Mouse (Mus musculus): ENCODE data around the gene Tacc2. TPM values are rescaled to one million over a fixed set of nuclear protein-coding genes. Genes with fewer than 3 reads are reported as not detected.

Tacc2 gene
- polyA plus RNA-seq, 1 experiment, result 28.9 TPM

DNA sequence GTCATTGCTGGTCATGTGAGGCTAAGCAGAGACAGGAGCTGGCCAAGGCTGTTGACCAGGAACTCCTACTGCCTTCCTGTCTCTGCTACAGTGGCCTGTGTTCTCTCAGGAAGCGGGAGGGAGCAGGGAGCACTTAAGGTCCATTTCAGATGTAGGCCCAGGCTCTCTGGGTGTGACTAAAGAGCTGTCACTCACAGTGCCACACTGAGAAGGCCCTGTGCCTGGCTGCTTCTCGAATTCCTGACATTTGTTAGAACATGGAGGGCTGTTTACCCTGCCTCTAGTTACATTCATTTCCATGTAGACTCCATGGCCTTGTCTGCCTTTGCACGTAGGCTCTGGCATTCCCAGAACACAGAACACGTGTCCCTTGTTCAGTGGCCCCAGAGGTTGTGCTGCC, 93.1 kb downstream of the Tacc2 start:
- WGBS, result 77% methylated on average over 4 of the region's 4 CpGs
- DNase-seq (ENCODE audit: low read depth, low spot score), result no peak

DNA sequence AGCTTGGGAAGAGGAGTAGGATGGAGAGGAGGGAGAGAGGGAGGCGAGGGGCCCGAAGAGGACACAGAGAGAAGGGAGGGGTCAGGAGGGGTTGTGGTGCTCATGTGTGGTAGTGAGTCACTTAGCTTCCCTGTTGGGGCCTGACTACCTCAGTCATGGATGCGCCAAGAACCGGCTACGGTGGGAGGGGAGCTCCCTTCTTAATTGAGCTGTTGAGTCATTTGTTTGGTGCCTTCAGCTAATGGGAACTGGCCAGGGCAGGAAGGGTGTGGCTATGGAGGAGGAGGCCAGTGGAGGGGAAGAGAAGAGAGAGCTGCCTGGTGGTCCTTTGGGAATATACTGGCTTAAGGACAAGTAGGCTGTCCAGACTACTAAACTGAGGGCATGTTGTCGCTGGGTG, 94.1 kb downstream of the Tacc2 start:
- WGBS, result 56% methylated on average over 6 of the region's 6 CpGs
- no peak for DNase-seq (ENCODE audit: low read depth, low spot score)

DNA sequence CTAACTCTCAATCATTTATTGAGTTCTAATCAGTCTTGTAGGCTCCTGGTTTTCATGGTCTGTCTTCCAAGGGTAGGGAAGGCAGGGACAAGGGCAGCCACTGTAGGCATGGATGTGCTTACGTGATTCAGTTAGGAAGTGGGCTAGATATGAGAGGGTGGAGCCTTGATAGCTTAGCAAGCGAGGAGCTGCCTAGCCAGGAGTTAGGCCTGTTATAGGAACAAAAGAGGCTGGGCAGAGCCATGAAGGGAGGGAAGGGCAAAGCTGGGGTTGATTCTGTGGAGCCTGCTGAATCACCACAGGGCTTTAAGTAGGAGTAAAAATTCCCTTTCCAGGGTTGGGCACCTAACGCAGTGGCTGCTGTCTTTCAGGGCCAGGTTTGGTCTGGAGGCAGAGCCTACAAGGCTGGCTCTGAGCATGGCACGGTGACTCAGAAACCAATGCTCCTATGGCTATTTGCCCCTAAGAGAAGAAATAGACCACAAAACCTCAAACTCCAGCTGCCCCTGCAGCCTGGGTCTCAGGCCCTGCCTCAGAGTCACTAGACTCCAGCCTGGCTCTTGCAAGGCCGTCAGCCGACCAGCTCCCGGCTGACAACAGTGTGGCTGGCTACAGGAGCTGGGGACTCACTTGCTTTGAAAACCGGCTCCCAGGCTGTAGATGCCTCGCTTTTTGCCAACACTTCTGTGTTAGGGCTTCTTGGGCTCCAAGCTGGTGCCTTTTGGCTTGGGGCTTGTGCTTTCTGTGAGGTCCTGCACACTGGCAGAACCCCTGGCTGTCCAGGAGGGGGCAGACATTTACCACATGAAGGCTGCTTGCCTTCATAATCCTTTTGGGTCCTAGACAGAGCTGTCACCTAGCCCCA, 96.2 kb downstream of the Tacc2 start:
- DNase-seq (ENCODE audit: low read depth, low spot score), result no peak

DNA sequence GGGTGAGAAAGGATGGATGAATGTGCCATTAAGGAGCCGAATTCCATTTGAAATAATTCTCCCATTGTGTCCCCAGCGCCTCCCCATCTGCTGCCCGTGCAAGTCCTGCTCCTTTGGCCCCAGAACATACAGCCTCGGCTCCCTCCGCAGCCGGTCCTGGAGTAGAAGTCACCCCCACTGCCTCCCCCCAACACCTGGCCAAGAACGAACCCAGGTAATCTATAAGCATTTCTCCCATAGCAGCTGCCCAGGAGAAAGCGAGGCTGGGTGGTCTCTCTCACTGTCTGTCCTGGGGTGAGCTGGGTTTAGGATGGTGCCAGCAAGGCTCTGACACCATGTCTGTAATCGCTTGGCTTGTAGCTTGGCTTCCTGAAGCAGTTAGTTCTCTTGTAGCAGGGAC, 97.3 kb downstream of the Tacc2 start:
- 86% methylated on average over 9 of the region's 9 CpGs for WGBS
- no peak for DNase-seq (ENCODE audit: low read depth, low spot score)

More for the DNA sequence above, 96.2 kb downstream of the Tacc2 start:
- WGBS, result 67% methylated on average over 9 of the region's 9 CpGs

- 69% methylated on average over 11 of the region's 11 CpGs for WGBS
- DNase-seq (ENCODE audit: low read depth, low spot score), result no peak
Measured at GRCm38 (mm10) chr7:130676885-130677540, 99.8 kb downstream of the Tacc2 start.

GRCm38 (mm10) chr7:130677541-130678274, 100.5 kb downstream of the Tacc2 start:
- WGBS, result 79% methylated on average over 12 of the region's 12 CpGs
- DNase-seq (ENCODE audit: low read depth, low spot score), result no peak

GRCm38 (mm10) chr7:130678414-130678813, 101.2 kb downstream of the Tacc2 start:
- DNase-seq (ENCODE audit: low read depth, low spot score), result no peak
- WGBS, result 76% methylated on average over 6 of the region's 6 CpGs

DNA sequence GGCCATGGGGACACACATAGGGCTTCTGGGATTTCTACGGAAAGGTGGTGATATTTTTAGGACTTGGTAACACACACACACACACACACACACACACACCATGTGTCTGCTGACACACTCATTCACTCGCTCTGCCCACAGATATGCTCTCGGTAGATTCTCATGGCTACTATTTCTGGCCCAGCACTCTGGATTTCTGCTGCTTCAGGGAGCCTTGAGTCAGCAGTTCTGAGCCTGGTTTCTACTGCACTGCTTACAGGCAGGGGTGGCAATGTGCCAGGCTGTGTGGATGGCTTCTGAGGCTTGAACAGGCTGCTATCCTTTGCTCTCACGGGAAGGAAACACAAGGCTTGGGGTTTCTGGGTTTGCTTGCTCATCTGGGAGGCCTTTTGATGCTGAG, 104.6 kb downstream of the Tacc2 start:
- DNase-seq (ENCODE audit: low read depth, low spot score), result no peak
- WGBS, result 61% methylated on average over 4 of the region's 4 CpGs

- 81% methylated on average over 4 of the region's 4 CpGs for WGBS
- no peak for DNase-seq (ENCODE audit: low read depth, low spot score)
Measured at GRCm38 (mm10) chr7:130688601-130689000, 111.4 kb downstream of the Tacc2 start.

GRCm38 (mm10) chr7:130690869-130691268, 113.6 kb downstream of the Tacc2 start:
- 49% methylated on average over 6 of the region's 6 CpGs for WGBS
- DNase-seq (ENCODE audit: low read depth, low spot score), result no peak

DNA sequence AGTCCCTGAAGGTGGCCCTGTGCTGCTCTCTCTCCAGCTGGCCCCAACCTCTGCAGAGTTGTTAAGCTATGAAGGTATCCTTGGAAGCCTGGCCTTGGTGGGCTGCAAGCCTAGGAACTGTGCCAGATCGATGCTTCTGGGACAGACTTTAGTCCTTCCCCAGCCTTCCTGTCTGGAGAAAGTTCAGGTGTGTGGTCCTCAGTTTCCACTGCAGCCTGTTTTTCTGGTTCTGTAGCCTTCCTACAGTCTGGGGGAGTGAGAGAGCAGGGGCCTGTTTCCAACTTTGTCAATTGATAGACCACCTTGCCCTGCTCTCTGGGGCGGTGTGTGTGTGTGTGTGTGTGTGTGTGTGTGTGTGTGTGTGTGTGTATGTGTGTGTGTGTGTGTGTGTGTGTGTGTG, 114.7 kb downstream of the Tacc2 start:
- 41% methylated on average over 2 of the region's 2 CpGs for WGBS
- no peak for DNase-seq (ENCODE audit: low read depth, low spot score)

DNA sequence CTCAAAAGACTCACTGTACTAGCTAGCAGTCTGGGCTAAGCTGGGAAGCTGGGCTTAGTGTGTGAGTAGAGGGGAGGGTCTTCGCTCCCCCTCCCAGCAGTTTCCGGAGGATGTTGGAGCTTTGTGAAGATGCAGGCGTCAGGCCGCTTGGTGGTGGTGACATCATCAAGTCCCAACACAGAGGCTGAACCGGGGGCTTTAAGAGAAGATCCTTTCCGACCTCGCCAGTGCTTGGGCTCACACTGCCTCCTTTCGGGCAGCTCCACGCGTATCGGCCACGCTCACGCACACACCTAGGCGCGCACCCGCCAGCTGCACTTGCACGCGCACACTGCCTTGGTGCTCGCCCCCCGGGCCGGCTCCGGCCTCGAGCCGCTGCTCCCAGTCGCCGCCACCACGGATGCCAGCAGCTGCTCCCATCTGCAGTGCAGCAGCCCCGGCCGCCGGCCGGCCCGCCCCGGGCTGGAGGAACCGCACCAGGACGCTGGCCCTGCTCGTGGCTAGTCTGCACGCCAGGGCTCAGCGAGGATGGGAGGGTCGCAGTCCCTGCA, 115.2 kb downstream of the Tacc2 start:
- 55% methylated on average over 39 of the region's 39 CpGs for WGBS
- no peak for DNase-seq (ENCODE audit: low read depth, low spot score)

DNA sequence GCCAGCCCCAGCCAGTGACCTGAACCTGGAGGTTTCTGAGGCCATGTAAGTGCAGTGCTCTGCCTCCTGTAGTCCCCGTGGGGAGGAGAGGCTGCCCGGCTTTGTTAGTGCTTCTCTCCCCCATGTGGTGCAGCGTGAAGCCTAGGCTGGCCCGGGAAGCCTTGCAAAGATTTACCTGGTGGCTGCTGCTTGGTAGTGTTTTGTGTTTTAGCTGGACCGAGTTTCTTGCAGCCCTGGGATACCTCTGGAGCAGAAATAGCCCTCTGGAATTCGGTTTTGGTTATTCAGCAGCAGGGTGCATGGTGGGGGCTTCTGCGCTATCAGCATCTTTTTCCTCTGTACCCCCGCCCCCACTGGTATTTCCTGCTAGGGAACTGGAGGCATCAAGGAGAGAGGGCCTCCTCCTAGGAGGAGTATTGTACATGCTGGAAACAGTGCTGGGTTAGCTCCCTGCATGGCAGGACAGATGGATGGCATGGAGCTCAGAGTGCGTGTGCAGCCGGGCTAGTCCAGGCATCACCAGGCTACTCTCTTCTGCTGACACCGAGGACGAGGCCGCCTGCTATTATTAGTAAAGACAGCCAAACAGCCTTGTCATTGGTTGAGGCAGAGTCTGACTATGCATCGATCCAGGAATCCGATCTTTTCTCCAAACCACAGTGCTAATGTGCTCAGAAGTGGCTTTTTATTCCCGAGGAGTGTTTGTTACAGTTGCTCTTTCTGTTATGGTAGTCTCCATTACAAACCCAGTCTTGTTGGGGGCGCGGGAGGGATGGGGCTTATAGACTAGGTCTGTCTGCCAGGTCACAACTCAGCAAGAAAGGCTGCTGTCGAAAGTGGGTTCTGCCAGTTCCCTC, 115.9 kb downstream of the Tacc2 start:
- no peak for DNase-seq (ENCODE audit: low read depth, low spot score)
- WGBS, result 65% methylated on average over 19 of the region's 19 CpGs

DNA sequence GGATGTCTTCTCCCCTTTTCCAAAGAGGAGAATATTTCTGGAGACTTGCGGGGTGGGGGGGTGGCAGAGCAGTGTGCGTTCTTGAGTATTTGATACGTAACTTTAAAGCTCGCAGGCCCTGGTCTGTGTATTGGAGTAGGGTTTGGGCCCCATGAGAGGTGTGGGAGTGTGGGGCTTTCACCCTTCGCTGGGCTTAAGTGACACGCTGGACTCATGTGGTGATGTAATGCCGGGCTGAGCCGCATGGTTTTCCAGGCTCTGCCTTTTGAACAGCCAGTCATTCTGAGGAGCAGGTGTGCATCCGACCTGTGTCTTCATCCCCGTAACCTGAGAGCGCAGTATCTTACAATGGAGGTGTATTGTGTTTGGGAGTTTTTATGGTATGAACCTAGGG, 116.6 kb downstream of the Tacc2 start:
- DNase-seq (ENCODE audit: low read depth, low spot score), result no peak
- 87% methylated on average over 11 of the region's 11 CpGs for WGBS

DNA sequence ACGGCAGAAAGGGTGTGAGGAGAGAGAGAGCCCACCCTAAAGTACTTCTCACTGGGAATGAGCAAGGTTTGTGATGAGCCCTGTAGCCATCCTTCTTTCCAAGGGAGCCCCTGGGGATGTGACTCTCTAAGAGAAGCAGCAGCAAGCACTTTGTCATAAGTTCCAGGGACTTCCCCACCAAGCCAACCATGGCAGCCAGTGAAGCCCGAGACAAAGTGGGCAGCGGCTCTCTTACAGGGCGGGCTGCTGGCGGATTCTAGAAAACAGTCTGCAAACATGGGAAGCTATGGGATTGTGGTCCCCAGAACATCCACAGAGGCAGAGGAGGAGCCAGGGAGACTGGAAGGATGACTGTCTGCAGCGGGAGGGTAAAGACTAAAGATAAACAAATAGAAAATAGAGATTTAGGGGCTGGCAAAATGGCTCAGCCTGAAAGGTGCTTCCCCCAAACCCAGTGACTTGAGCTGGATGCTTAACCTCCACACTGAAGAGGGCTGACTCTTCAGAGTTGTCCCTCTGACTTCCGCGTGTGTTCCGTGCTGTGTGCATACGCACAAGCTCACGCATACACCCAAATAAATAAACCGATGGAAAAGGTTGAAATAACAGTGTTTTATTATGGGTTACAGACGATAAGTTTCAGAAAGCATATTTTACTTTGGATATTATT, 118.6 kb downstream of the Tacc2 start:
- DNase-seq (ENCODE audit: low read depth, low spot score), result no peak
- WGBS, result 81% methylated on average over 13 of the region's 13 CpGs

- no peak for DNase-seq (ENCODE audit: low read depth, low spot score)
- 56% methylated on average over 16 of the region's 16 CpGs for WGBS
Measured at GRCm38 (mm10) chr7:130696347-130697234, 119.4 kb downstream of the Tacc2 start.

DNA sequence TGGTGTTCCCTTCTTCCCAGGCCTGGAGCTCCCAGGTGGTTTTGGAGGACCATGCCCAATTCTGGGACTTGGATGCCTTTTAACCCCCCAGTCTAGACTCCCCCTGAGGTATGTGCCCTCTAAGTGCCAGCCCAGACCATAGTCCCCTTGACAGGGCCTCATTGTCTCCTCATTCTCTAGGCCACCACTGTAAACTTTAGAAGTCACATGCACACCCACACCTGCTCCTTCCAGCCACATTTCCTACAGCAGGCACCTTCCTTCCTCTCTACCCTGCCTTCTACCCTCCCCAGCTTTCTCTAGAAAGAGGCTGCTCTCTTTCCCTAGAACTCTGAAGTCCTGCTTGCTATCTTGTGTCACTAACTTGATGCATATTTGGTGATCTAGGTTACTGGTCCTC, 121.2 kb downstream of the Tacc2 start:
- no peak for DNase-seq (ENCODE audit: low read depth, low spot score)

- WGBS, result 62% methylated on average over 1 of the region's 1 CpGs
- DNase-seq (ENCODE audit: low read depth, low spot score), result no peak
Measured at GRCm38 (mm10) chr7:130701336-130701735, 124.1 kb downstream of the Tacc2 start.
